Mouse (Mus musculus): ENCODE measurements around the gene Col5a3.
A peak's percentile ranks its signal among the peaks of the same experiment; 100 is the strongest.
"Not testable (repeated sequence)": the region's sequence is repeated elsewhere in the genome, so short reads cannot be mapped to it uniquely, and the experiment has no call there.

Gene Col5a3

GRCm38 (mm10) chr9:20837184-20837947 is 22.5 kb upstream of the Col5a3 start:
- no peaks in the 10 kb centered on the region for H3K9me3 ChIP-seq (ENCODE audit: low read length)
- peaks cover 5% of the 10 kb centered on the region; the same call in 1 of the 2 replicates for H3K27me3 ChIP-seq (ENCODE audit: insufficient read depth, low read length)
- no peaks in the 10 kb centered on the region for H3K36me3 ChIP-seq (ENCODE audit: insufficient read depth, low read length)
- H3K4me1 ChIP-seq (replicated peaks; ENCODE audit: low read depth, low read length), result peaks cover 12% of the 10 kb centered on the region
- TF ChIP-seq POU5F1 (IDR thresholded peaks at IDR 0.05; ENCODE audit: borderline replicate concordance, low read length) (no peak), CTCF (conservative IDR thresholded peaks at IDR 0.05; ENCODE audit: low read length) (no peak), NANOG (IDR thresholded peaks at IDR 0.05; ENCODE audit: borderline replicate concordance, low read length) (no peak)
- no peak overlapping the region for H3K4me3 ChIP-seq (replicated peaks; ENCODE audit: low read length)

- not testable (repeated sequence) for H3K4me3 ChIP-seq (replicated peaks; ENCODE audit: low read length); H3K27me3 ChIP-seq (ENCODE audit: insufficient read depth, low read length); H3K9me3 ChIP-seq (ENCODE audit: low read length); H3K36me3 ChIP-seq (ENCODE audit: insufficient read depth, low read length)
- H3K4me1 ChIP-seq (replicated peaks; ENCODE audit: low read depth, low read length), result peaks cover 19% of the 10 kb centered on the region
Measured at GRCm38 (mm10) chr9:20835431-20835954, 20.6 kb upstream of the Col5a3 start.

- no peaks in the 10 kb centered on the region for H3K36me3 ChIP-seq (ENCODE audit: insufficient read depth, low read length)
- TF ChIP-seq POU5F1 (IDR thresholded peaks at IDR 0.05; ENCODE audit: borderline replicate concordance, low read length) (no peak), NANOG (IDR thresholded peaks at IDR 0.05; ENCODE audit: borderline replicate concordance, low read length) (no peak), CTCF (conservative IDR thresholded peaks at IDR 0.05; ENCODE audit: low read length) (no peak)
- peaks cover 16% of the 10 kb centered on the region for H3K27me3 ChIP-seq (ENCODE audit: insufficient read depth, low read length)
- H3K4me1 ChIP-seq (replicated peaks; ENCODE audit: low read depth, low read length), result peaks cover 25% of the 10 kb centered on the region
- H3K9me3 ChIP-seq (ENCODE audit: low read length), result no peaks in the 10 kb centered on the region
- H3K4me3 ChIP-seq (replicated peaks; ENCODE audit: low read length), result no peak overlapping the region
Measured at GRCm38 (mm10) chr9:20834881-20835280, 20.0 kb upstream of the Col5a3 start.

GRCm38 (mm10) chr9:20830901-20831643 is 16.2 kb upstream of the Col5a3 start:
- peaks cover 19% of the 10 kb centered on the region for H3K27me3 ChIP-seq (ENCODE audit: insufficient read depth, low read length)
- H3K4me3 ChIP-seq (replicated peaks; ENCODE audit: low read length), result peak overlapping the region; percentile 60
- no peak for TF ChIP-seq POU5F1 (IDR thresholded peaks at IDR 0.05; ENCODE audit: borderline replicate concordance, low read length)
- peak; percentile 77 for TF ChIP-seq CTCF (conservative IDR thresholded peaks at IDR 0.05; ENCODE audit: low read length)
- no peak for TF ChIP-seq NANOG (IDR thresholded peaks at IDR 0.05; ENCODE audit: borderline replicate concordance, low read length)
- H3K36me3 ChIP-seq (ENCODE audit: insufficient read depth, low read length), result no peaks in the 10 kb centered on the region
- H3K9me3 ChIP-seq (ENCODE audit: low read length), result no peaks in the 10 kb centered on the region
- H3K4me1 ChIP-seq (replicated peaks; ENCODE audit: low read depth, low read length), result peaks cover 33% of the 10 kb centered on the region

GRCm38 (mm10) chr9:20828127-20828526 is 13.3 kb upstream of the Col5a3 start:
- Histone ChIP-seq H3K36me3 (ENCODE audit: insufficient read depth, low read length) (no peaks in the 10 kb centered on the region), H3K9me3 (ENCODE audit: low read length) (no peaks in the 10 kb centered on the region), H3K4me3 (replicated peaks; ENCODE audit: low read length) (no peak overlapping the region), H3K27me3 (ENCODE audit: insufficient read depth, low read length) (peaks cover 19% of the 10 kb centered on the region), H3K4me1 (replicated peaks; ENCODE audit: low read depth, low read length) (peaks cover 41% of the 10 kb centered on the region)
- TF ChIP-seq CTCF (conservative IDR thresholded peaks at IDR 0.05; ENCODE audit: low read length) (no peak), NANOG (IDR thresholded peaks at IDR 0.05; ENCODE audit: borderline replicate concordance, low read length) (no peak), POU5F1 (IDR thresholded peaks at IDR 0.05; ENCODE audit: borderline replicate concordance, low read length) (no peak)

- TF ChIP-seq POU5F1 (IDR thresholded peaks at IDR 0.05; ENCODE audit: borderline replicate concordance, low read length) (no peak), NANOG (IDR thresholded peaks at IDR 0.05; ENCODE audit: borderline replicate concordance, low read length) (no peak), CTCF (conservative IDR thresholded peaks at IDR 0.05; ENCODE audit: low read length) (no peak)
- H3K9me3 ChIP-seq (ENCODE audit: low read length), result peaks cover 5% of the 10 kb centered on the region; the same call in 1 of the 2 replicates
- H3K27me3 ChIP-seq (ENCODE audit: insufficient read depth, low read length), result peaks cover 12% of the 10 kb centered on the region
- no peak overlapping the region for H3K4me3 ChIP-seq (replicated peaks; ENCODE audit: low read length)
- H3K36me3 ChIP-seq (ENCODE audit: insufficient read depth, low read length), result no peaks in the 10 kb centered on the region
- peaks cover 36% of the 10 kb centered on the region for H3K4me1 ChIP-seq (replicated peaks; ENCODE audit: low read depth, low read length)
Measured at GRCm38 (mm10) chr9:20825781-20826180, 10.9 kb upstream of the Col5a3 start.

- Histone ChIP-seq H3K27me3 (ENCODE audit: insufficient read depth, low read length) (no peaks in the 10 kb centered on the region), H3K4me1 (replicated peaks; ENCODE audit: low read depth, low read length) (peaks cover 18% of the 10 kb centered on the region), H3K36me3 (ENCODE audit: insufficient read depth, low read length) (no peaks in the 10 kb centered on the region), H3K4me3 (replicated peaks; ENCODE audit: low read length) (no peak overlapping the region), H3K9me3 (ENCODE audit: low read length) (peaks cover 5% of the 10 kb centered on the region; the same call in 1 of the 2 replicates)
- TF ChIP-seq NANOG (IDR thresholded peaks at IDR 0.05; ENCODE audit: borderline replicate concordance, low read length), result no peak
- TF ChIP-seq POU5F1 (IDR thresholded peaks at IDR 0.05; ENCODE audit: borderline replicate concordance, low read length), result no peak
- TF ChIP-seq CTCF (conservative IDR thresholded peaks at IDR 0.05; ENCODE audit: low read length), result no peak
Measured at GRCm38 (mm10) chr9:20822821-20823220, 8.0 kb upstream of the Col5a3 start.

- Histone ChIP-seq H3K4me3 (replicated peaks; ENCODE audit: low read length) (no peak overlapping the region), H3K36me3 (ENCODE audit: insufficient read depth, low read length) (no peaks in the 10 kb centered on the region), H3K4me1 (replicated peaks; ENCODE audit: low read depth, low read length) (peaks cover 22% of the 10 kb centered on the region), H3K27me3 (ENCODE audit: insufficient read depth, low read length) (peaks cover 4% of the 10 kb centered on the region; the same call in 1 of the 2 replicates), H3K9me3 (ENCODE audit: low read length) (peaks cover 5% of the 10 kb centered on the region; the same call in 1 of the 2 replicates)
- TF ChIP-seq POU5F1 (IDR thresholded peaks at IDR 0.05; ENCODE audit: borderline replicate concordance, low read length) (no peak), CTCF (conservative IDR thresholded peaks at IDR 0.05; ENCODE audit: low read length) (no peak), NANOG (IDR thresholded peaks at IDR 0.05; ENCODE audit: borderline replicate concordance, low read length) (no peak)
Measured at GRCm38 (mm10) chr9:20820001-20820400, 5.1 kb upstream of the Col5a3 start.
